Comparison of ENCODE assay signal across 8 mouse cellular contexts in genomic region chr10:95894036-95894855, GRCm38 (mm10). TPM values are rescaled to one million over a fixed set of nuclear protein-coding genes. Genes with fewer than 3 reads are reported as not detected.
A peak's percentile ranks its signal among the peaks of the same experiment; 100 is the strongest.
DNase-seq lines count a peak whose midpoint lies in the region; ATAC-seq and TF ChIP-seq lines count a peak whose summit lies in the region.

No protein-coding gene starts in this region.

- H3K36me3 ChIP-seq in E14TG2a.4 (ENCODE audit: insufficient read depth, low read length), result peaks cover 9% of the 10 kb centered on the region
- H3K36me3 ChIP-seq in embryonic facial prominence, embryonic 15.5 days, result no peaks in the 10 kb centered on the region
- no peaks in the 10 kb centered on the region for H3K36me3 ChIP-seq in intestine, embryonic 15.5 days
- no peaks in the 10 kb centered on the region for H3K36me3 ChIP-seq in midbrain, embryonic 10.5 days

- peaks cover 19% of the 10 kb centered on the region for H3K9me3 ChIP-seq in E14TG2a.4 (ENCODE audit: low read length)
- no peaks in the 10 kb centered on the region for H3K9me3 ChIP-seq in embryonic facial prominence, embryonic 15.5 days (replicated peaks)
- no peaks in the 10 kb centered on the region for H3K9me3 ChIP-seq in intestine, embryonic 15.5 days
- no peaks in the 10 kb centered on the region for H3K9me3 ChIP-seq in midbrain, embryonic 10.5 days (replicated peaks)

- 31% methylated on average over 17 of the region's 17 CpGs for WGBS in embryonic facial prominence, embryonic 15.5 days
- WGBS in intestine, embryonic 15.5 days, result 30% methylated on average over 17 of the region's 17 CpGs
- 42% methylated on average over 17 of the region's 17 CpGs for WGBS in midbrain, embryonic 10.5 days

- no peak overlapping the region for H3K27ac ChIP-seq in embryonic facial prominence, embryonic 15.5 days (replicated peaks)
- H3K27ac ChIP-seq in intestine, embryonic 15.5 days, result no peak overlapping the region
- H3K27ac ChIP-seq in midbrain, embryonic 10.5 days (replicated peaks), result peak overlapping the region; percentile 38; the same call in 1 of the 2 replicates

- intact Hi-C loops in left cerebral cortex, postnatal 4 days (cut with DNase I), result loop anchor here (2.0 to 10.0 kb wide), 2 partner anchors 141 to 343 kb away; no protein-coding TSS in a partner anchor

- DNase-seq in heart, adult 11 months, result peak; percentile 88
- DNase-seq in heart, adult 9 months (ENCODE audit: low spot score in 2 of 2), result no peak
- DNase-seq in midbrain, embryonic 10.5 days (ENCODE audit: low spot score), result peak; percentile 34
- no peak for DNase-seq in urinary bladder, postnatal 10 days (ENCODE audit: low spot score)
- DNase-seq in left cerebral cortex, postnatal 4 days, result no peak

- peak overlapping the region; percentile 47 for H3K4me2 ChIP-seq in embryonic facial prominence, embryonic 15.5 days (replicated peaks)
- H3K4me2 ChIP-seq in intestine, embryonic 15.5 days (replicated peaks), result peak overlapping the region; percentile 64

- no peaks in the 10 kb centered on the region for H3K27me3 ChIP-seq in E14TG2a.4 (ENCODE audit: insufficient read depth, low read length)
- H3K27me3 ChIP-seq in embryonic facial prominence, embryonic 15.5 days, result no peaks in the 10 kb centered on the region
- no peaks in the 10 kb centered on the region for H3K27me3 ChIP-seq in intestine, embryonic 15.5 days (replicated peaks)
- H3K27me3 ChIP-seq in midbrain, embryonic 10.5 days (ENCODE audit: low read depth, poor library complexity, severe bottlenecking), result peaks cover 4% of the 10 kb centered on the region; the same call in 1 of the 2 replicates

- ATAC-seq in embryonic facial prominence, embryonic 15.5 days (ENCODE audit: insufficient number of reproducible peaks, low FRiP score, low TSS enrichment, low read depth), result no peak
- peak; percentile 38; the same call in 1 of the 2 replicates for ATAC-seq in intestine, embryonic 15.5 days

- no peak for TF ChIP-seq CTCF in E14TG2a.4 (conservative IDR thresholded peaks at IDR 0.05; ENCODE audit: low read length)

- H3K4me1 ChIP-seq in E14TG2a.4 (replicated peaks; ENCODE audit: low read depth, low read length), result peaks cover 55% of the 10 kb centered on the region
- no peaks in the 10 kb centered on the region for H3K4me1 ChIP-seq in embryonic facial prominence, embryonic 15.5 days
- H3K4me1 ChIP-seq in intestine, embryonic 15.5 days (replicated peaks), result peaks cover 6% of the 10 kb centered on the region
- H3K4me1 ChIP-seq in midbrain, embryonic 10.5 days, result peaks cover 6% of the 10 kb centered on the region; the same call in 1 of the 2 replicates

- no peak overlapping the region for H3K9ac ChIP-seq in embryonic facial prominence, embryonic 15.5 days
- 0 out of 2 replicates have a peak overlapping the region, but pooled peaks have one; percentile 11 for H3K9ac ChIP-seq in intestine, embryonic 15.5 days

- peak overlapping the region; percentile 72 for H3K4me3 ChIP-seq in E14TG2a.4 (replicated peaks; ENCODE audit: low read length)
- H3K4me3 ChIP-seq in embryonic facial prominence, embryonic 15.5 days (replicated peaks), result peak overlapping the region; percentile 34
- H3K4me3 ChIP-seq in intestine, embryonic 15.5 days (replicated peaks), result peak overlapping the region; percentile 30
- H3K4me3 ChIP-seq in midbrain, embryonic 10.5 days, result peak overlapping the region; percentile 41

RNA-seq across cellular contexts. Expression of gene Eea1, which starts 46.2 kb away (rescaled TPM):
- 22.8 and 23.5 TPM in 2 replicates for polyA plus RNA-seq in embryonic facial prominence, embryonic 15.5 days (2015; fragmentation: Nextera tagmentation; extraction: Ambion mirVana)
- polyA plus RNA-seq in intestine, embryonic 15.5 days (2015; fragmentation: Nextera tagmentation; extraction: Ambion mirVana), result 19.9 and 22.4 TPM in 2 replicates
- 10.1 and 11.4 TPM in 2 replicates for polyA plus RNA-seq in midbrain, embryonic 10.5 days (2016; fragmentation: Nextera tagmentation; extraction: Ambion mirVana)
- total RNA-seq in left cerebral cortex, postnatal 4 days (2021), result 10 to 100 TPM; 26.6 to 27.6 TPM

RNA-seq across cellular contexts. Expression of gene Gm33543, which starts 51.5 kb away (rescaled TPM):
- polyA plus RNA-seq in embryonic facial prominence, embryonic 15.5 days (2015; fragmentation: Nextera tagmentation; extraction: Ambion mirVana), result 0.12 and 0.19 TPM in 2 replicates
- polyA plus RNA-seq in intestine, embryonic 15.5 days (2015; fragmentation: Nextera tagmentation; extraction: Ambion mirVana), result not detected in 2 replicates
- polyA plus RNA-seq in midbrain, embryonic 10.5 days (2016; fragmentation: Nextera tagmentation; extraction: Ambion mirVana), result not detected in 2 replicates
- not detected for total RNA-seq in left cerebral cortex, postnatal 4 days (2021)

Comparison
In these comparisons a context has a peak if more than half of its experiments do, and no peak if none do; other contexts are left out.
1. DNase-seq: peak in heart, adult 11 months (single experiment) and midbrain, embryonic 10.5 days (single experiment); none in heart, adult 9 months (0 of 2), urinary bladder, postnatal 10 days (single experiment) and left cerebral cortex, postnatal 4 days (single experiment).
2. Peak in every context shown above with its lines, with median percentiles within 50 percentile points of each other: H3K4me3 ChIP-seq.